ENCODE assay signal across 9 mouse cellular contexts in genomic region chr2:119322587-119323300, GRCm38 (mm10). TPM values are rescaled to one million over a fixed set of nuclear protein-coding genes. Genes with fewer than 3 reads are reported as not detected.
DNase-seq lines count a peak whose midpoint lies in the region; ATAC-seq and TF ChIP-seq lines count a peak whose summit lies in the region.
"Had no signal": no experiment of that assay in that cellular context is flagged by ENCODE, and none has a peak within 500 bp of the region (broad histone marks: within the 10 kb centered on the region; RNA-seq: fewer than 3 reads in every experiment).

No protein-coding gene starts in this region.

- H3K27me3 ChIP-seq in erythroblast, embryonic 14.5 days (ENCODE audit: control insufficient read depth): peaks cover 74% of the 10 kb centered on the region
- H3K27me3 ChIP-seq in E14TG2a.4 (ENCODE audit: insufficient read depth, low read length): peaks cover 98% of the 10 kb centered on the region
- peaks cover 71% of the 10 kb centered on the region for H3K27me3 ChIP-seq in embryonic facial prominence, embryonic 11.5 days (ENCODE audit: control insufficient read depth, insufficient read depth, low read length)
- peaks cover 94% of the 10 kb centered on the region for H3K27me3 ChIP-seq in hindbrain, embryonic 14.5 days (ENCODE audit: control insufficient read depth, insufficient read depth, low read length)
- peaks cover 71% of the 10 kb centered on the region for H3K27me3 ChIP-seq in limb, embryonic 14.5 days (ENCODE audit: control insufficient read depth, insufficient read depth, low read length)
- H3K27me3 ChIP-seq in neural tube, embryonic 14.5 days (ENCODE audit: control insufficient read depth, insufficient read depth, low read length): peaks cover 57% of the 10 kb centered on the region

- WGBS in embryonic facial prominence, embryonic 11.5 days: 4% methylated on average over 39 of the region's 39 CpGs
- WGBS in hindbrain, embryonic 14.5 days: 2% methylated on average over 39 of the region's 39 CpGs
- 8% methylated on average over 36 of the region's 39 CpGs for WGBS in limb, embryonic 14.5 days
- WGBS in neural tube, embryonic 14.5 days: 3% methylated on average over 36 of the region's 39 CpGs

- peak overlapping the region; percentile 61 for H3K4me2 ChIP-seq in embryonic facial prominence, embryonic 11.5 days (ENCODE audit: low read depth, low read length)
- H3K4me2 ChIP-seq in hindbrain, embryonic 14.5 days (replicated peaks): peak overlapping the region; percentile 70
- H3K4me2 ChIP-seq in limb, embryonic 14.5 days (replicated peaks; ENCODE audit: low read depth, low read length, severe bottlenecking): peak overlapping the region; percentile 72
- H3K4me2 ChIP-seq in neural tube, embryonic 14.5 days (ENCODE audit: low read depth, low read length): peak overlapping the region; percentile 52

- H3K36me3 ChIP-seq in erythroblast, embryonic 14.5 days (ENCODE audit: control insufficient read depth): no peaks in the 10 kb centered on the region
- H3K36me3 ChIP-seq in E14TG2a.4 (ENCODE audit: insufficient read depth, low read length): no peaks in the 10 kb centered on the region
- no peaks in the 10 kb centered on the region for H3K36me3 ChIP-seq in embryonic facial prominence, embryonic 11.5 days (replicated peaks; ENCODE audit: control insufficient read depth, insufficient read depth, low read depth, low read length)
- no peaks in the 10 kb centered on the region for H3K36me3 ChIP-seq in hindbrain, embryonic 14.5 days (replicated peaks; ENCODE audit: control insufficient read depth, insufficient read depth)
- no peaks in the 10 kb centered on the region for H3K36me3 ChIP-seq in limb, embryonic 14.5 days (ENCODE audit: control insufficient read depth, insufficient read depth, low read length)
- H3K36me3 ChIP-seq in neural tube, embryonic 14.5 days (ENCODE audit: control insufficient read depth, insufficient read depth, low read length): no peaks in the 10 kb centered on the region

- peaks cover 57% of the 10 kb centered on the region for H3K4me1 ChIP-seq in erythroblast, embryonic 14.5 days (ENCODE audit: control insufficient read depth)
- H3K4me1 ChIP-seq in E14TG2a.4 (replicated peaks; ENCODE audit: low read depth, low read length): peaks cover 60% of the 10 kb centered on the region
- peaks cover 13% of the 10 kb centered on the region for H3K4me1 ChIP-seq in embryonic facial prominence, embryonic 11.5 days (ENCODE audit: control insufficient read depth, insufficient read depth, low read length)
- H3K4me1 ChIP-seq in hindbrain, embryonic 14.5 days (replicated peaks; ENCODE audit: control insufficient read depth, insufficient read depth, low read length): peaks cover 44% of the 10 kb centered on the region
- H3K4me1 ChIP-seq in limb, embryonic 14.5 days (ENCODE audit: control insufficient read depth, insufficient read depth, low read length): peaks cover 32% of the 10 kb centered on the region
- peaks cover 39% of the 10 kb centered on the region for H3K4me1 ChIP-seq in neural tube, embryonic 14.5 days (ENCODE audit: control insufficient read depth, insufficient read depth, low read length)

- peak; percentile 70 for DNase-seq in embryonic facial prominence, embryonic 11.5 days (ENCODE audit: low spot score)
- peak; percentile 71 for DNase-seq in hindbrain, embryonic 14.5 days (ENCODE audit: low spot score)
- no peak for DNase-seq in limb, embryonic 14.5 days (ENCODE audit: low spot score)
- no peak for DNase-seq in gastrocnemius, adult 18-20 months (ENCODE audit: low spot score)

- H3K9me3 ChIP-seq in erythroblast, embryonic 14.5 days (ENCODE audit: control insufficient read depth, low read length): peaks cover 9% of the 10 kb centered on the region; the same call in 1 of the 2 replicates
- H3K9me3 ChIP-seq in E14TG2a.4 (ENCODE audit: low read length): 0 out of 2 replicates have a peak, but pooled peaks cover 6% of the 10 kb centered on the region
- no peaks in the 10 kb centered on the region for H3K9me3 ChIP-seq in embryonic facial prominence, embryonic 11.5 days (replicated peaks; ENCODE audit: control insufficient read depth, low read length)
- H3K9me3 ChIP-seq in hindbrain, embryonic 14.5 days (ENCODE audit: control insufficient read depth, low read length): no peaks in the 10 kb centered on the region
- H3K9me3 ChIP-seq in limb, embryonic 14.5 days (ENCODE audit: control insufficient read depth, low read length): no peaks in the 10 kb centered on the region
- H3K9me3 ChIP-seq in neural tube, embryonic 14.5 days (ENCODE audit: control insufficient read depth, low read length): no peaks in the 10 kb centered on the region

- peak overlapping the region; percentile 41 for H3K4me3 ChIP-seq in erythroblast, embryonic 14.5 days (replicated peaks)
- peak overlapping the region; percentile 73 for H3K4me3 ChIP-seq in E14TG2a.4 (replicated peaks; ENCODE audit: low read length)
- H3K4me3 ChIP-seq in embryonic facial prominence, embryonic 11.5 days (ENCODE audit: low read depth, low read length): peak overlapping the region; percentile 34
- peak overlapping the region; percentile 32 for H3K4me3 ChIP-seq in hindbrain, embryonic 14.5 days (replicated peaks; ENCODE audit: low read length)
- peak overlapping the region; percentile 40 for H3K4me3 ChIP-seq in limb, embryonic 14.5 days (replicated peaks; ENCODE audit: low read length)
- peak overlapping the region; percentile 16 for H3K4me3 ChIP-seq in neural tube, embryonic 14.5 days (ENCODE audit: low read depth, low read length)

- H3K9ac ChIP-seq in embryonic facial prominence, embryonic 11.5 days (replicated peaks; ENCODE audit: low read length): peak overlapping the region; percentile 43
- peak overlapping the region; percentile 49 for H3K9ac ChIP-seq in hindbrain, embryonic 14.5 days
- H3K9ac ChIP-seq in limb, embryonic 14.5 days (ENCODE audit: low read depth, low read length, severe bottlenecking): peak overlapping the region; percentile 43
- H3K9ac ChIP-seq in neural tube, embryonic 14.5 days (replicated peaks; ENCODE audit: low read depth, low read length): 0 out of 2 replicates have a peak overlapping the region, but pooled peaks have one; percentile 7

- no peak for TF ChIP-seq CTCF in E14TG2a.4 (conservative IDR thresholded peaks at IDR 0.05; ENCODE audit: low read length)

- no peak for TF ChIP-seq POLR2A in limb, embryonic 14.5 days (IDR thresholded peaks at IDR 0.05; ENCODE audit: borderline replicate concordance, extremely low read depth, insufficient read depth, insufficient read length)

- no peak for ATAC-seq in erythroblast, adult 5-6 weeks (replicated peaks; ENCODE audit: low FRiP score, poor library complexity, severe bottlenecking)
- peak; percentile 27; the same call in 1 of the 2 replicates for ATAC-seq in embryonic facial prominence, embryonic 11.5 days (replicated peaks; ENCODE audit: insufficient number of reproducible peaks, low FRiP score, low TSS enrichment, low read depth)
- ATAC-seq in hindbrain, embryonic 14.5 days (ENCODE audit: low FRiP score): no peak
- ATAC-seq in limb, embryonic 14.5 days (ENCODE audit: low FRiP score, low read depth): 0 out of 2 replicates have a peak, but pooled peaks have one; percentile 9
- ATAC-seq in neural tube, embryonic 14.5 days (ENCODE audit: low read depth): peak; percentile 60

- no peak overlapping the region for H3K27ac ChIP-seq in embryonic facial prominence, embryonic 11.5 days (replicated peaks; ENCODE audit: low read depth, low read length)
- H3K27ac ChIP-seq in hindbrain, embryonic 14.5 days: no peak overlapping the region
- no peak overlapping the region for H3K27ac ChIP-seq in limb, embryonic 14.5 days (replicated peaks; ENCODE audit: low read depth, low read length)
- H3K27ac ChIP-seq in neural tube, embryonic 14.5 days (ENCODE audit: low read depth, low read length): no peak overlapping the region

RNA-seq across cellular contexts. Expression of gene Dll4, which starts 2.8 kb away (rescaled TPM):
- 0.04 and 0.05 TPM in 2 replicates for polyA plus RNA-seq in erythroblast, embryonic 14.5 days (2012)
- not detected in 2 replicates for total RNA-seq in erythroblast, adult 5-6 weeks (2015; ENCODE audit: low replicate concordance)
- not detected in 2 replicates for total RNA-seq in erythroblast, adult 5-6 weeks (2017; ENCODE audit: low replicate concordance)
- 2.9 and 3.2 TPM in 2 replicates for polyA plus RNA-seq in embryonic facial prominence, embryonic 11.5 days (2014; fragmentation: Nextera tagmentation; extraction: Ambion mirVana)
- 3.9 and 4.8 TPM in 2 replicates for polyA plus RNA-seq in hindbrain, embryonic 14.5 days (2014; fragmentation: Nextera tagmentation; extraction: Ambion mirVana)
- polyA plus RNA-seq in limb, embryonic 14.5 days (2012; rRNA removed): 8.7 and 9.0 TPM in 2 replicates
- polyA plus RNA-seq in limb, embryonic 14.5 days (2014; fragmentation: Nextera tagmentation; extraction: Ambion mirVana): 5.1 and 6.2 TPM in 2 replicates
- 2.1 and 2.7 TPM in 2 replicates for polyA plus RNA-seq in neural tube, embryonic 14.5 days (2014; fragmentation: Nextera tagmentation; extraction: Ambion mirVana)
- total RNA-seq in gastrocnemius, adult 18-20 months (2021): 1 to 10 TPM; 3.2 to 4.5 TPM

RNA-seq across cellular contexts. Expression of gene Chac1, which starts 28.3 kb away (rescaled TPM):
- 3.1 and 7.6 TPM in 2 replicates for polyA plus RNA-seq in erythroblast, embryonic 14.5 days (2012)
- 0.77 TPM in 1 of 2 replicates, not detected in the other for total RNA-seq in erythroblast, adult 5-6 weeks (2015; ENCODE audit: low replicate concordance)
- 0.42 and 1.0 TPM in 2 replicates for total RNA-seq in erythroblast, adult 5-6 weeks (2017; ENCODE audit: low replicate concordance)
- 0.34 and 0.46 TPM in 2 replicates for polyA plus RNA-seq in embryonic facial prominence, embryonic 11.5 days (2014; fragmentation: Nextera tagmentation; extraction: Ambion mirVana)
- polyA plus RNA-seq in hindbrain, embryonic 14.5 days (2014; fragmentation: Nextera tagmentation; extraction: Ambion mirVana): 8.8 and 10.3 TPM in 2 replicates
- polyA plus RNA-seq in limb, embryonic 14.5 days (2012; rRNA removed): 0.79 and 0.94 TPM in 2 replicates
- 0.48 and 0.68 TPM in 2 replicates for polyA plus RNA-seq in limb, embryonic 14.5 days (2014; fragmentation: Nextera tagmentation; extraction: Ambion mirVana)
- 6.5 and 11.2 TPM in 2 replicates for polyA plus RNA-seq in neural tube, embryonic 14.5 days (2014; fragmentation: Nextera tagmentation; extraction: Ambion mirVana)
- total RNA-seq in gastrocnemius, adult 18-20 months (2021): 100 to 1,000 TPM in 1 of 2 experiments, 10 to 100 TPM in 1; 50.6 to 108 TPM

RNA-seq across cellular contexts. Expression of gene Vps18, which starts 34.2 kb away (rescaled TPM):
- polyA plus RNA-seq in erythroblast, embryonic 14.5 days (2012): 0.60 and 0.73 TPM in 2 replicates
- total RNA-seq in erythroblast, adult 5-6 weeks (2015; ENCODE audit: low replicate concordance): 1.2 and 1.7 TPM in 2 replicates
- total RNA-seq in erythroblast, adult 5-6 weeks (2017; ENCODE audit: low replicate concordance): 3.1 and 3.8 TPM in 2 replicates
- polyA plus RNA-seq in embryonic facial prominence, embryonic 11.5 days (2014; fragmentation: Nextera tagmentation; extraction: Ambion mirVana): 9.2 and 9.6 TPM in 2 replicates
- 19.3 and 19.7 TPM in 2 replicates for polyA plus RNA-seq in hindbrain, embryonic 14.5 days (2014; fragmentation: Nextera tagmentation; extraction: Ambion mirVana)
- 17.0 and 19.2 TPM in 2 replicates for polyA plus RNA-seq in limb, embryonic 14.5 days (2012; rRNA removed)
- 14.8 and 16.6 TPM in 2 replicates for polyA plus RNA-seq in limb, embryonic 14.5 days (2014; fragmentation: Nextera tagmentation; extraction: Ambion mirVana)
- polyA plus RNA-seq in neural tube, embryonic 14.5 days (2014; fragmentation: Nextera tagmentation; extraction: Ambion mirVana): 14.8 and 19.7 TPM in 2 replicates
- total RNA-seq in gastrocnemius, adult 18-20 months (2021): 10 to 100 TPM; 10.1 to 10.2 TPM

RNA-seq across cellular contexts. Expression of gene Rhov, which starts 51.7 kb away (rescaled TPM):
- polyA plus RNA-seq in erythroblast, embryonic 14.5 days (2012): not detected in 2 replicates
- total RNA-seq in erythroblast, adult 5-6 weeks (2015; ENCODE audit: low replicate concordance): not detected in 2 replicates
- total RNA-seq in erythroblast, adult 5-6 weeks (2017; ENCODE audit: low replicate concordance): not detected in 2 replicates
- 2.2 and 2.3 TPM in 2 replicates for polyA plus RNA-seq in embryonic facial prominence, embryonic 11.5 days (2014; fragmentation: Nextera tagmentation; extraction: Ambion mirVana)
- polyA plus RNA-seq in hindbrain, embryonic 14.5 days (2014; fragmentation: Nextera tagmentation; extraction: Ambion mirVana): 20.9 and 26.9 TPM in 2 replicates
- 4.5 and 6.8 TPM in 2 replicates for polyA plus RNA-seq in limb, embryonic 14.5 days (2012; rRNA removed)
- polyA plus RNA-seq in limb, embryonic 14.5 days (2014; fragmentation: Nextera tagmentation; extraction: Ambion mirVana): 14.7 and 15.1 TPM in 2 replicates
- 24.6 and 31.9 TPM in 2 replicates for polyA plus RNA-seq in neural tube, embryonic 14.5 days (2014; fragmentation: Nextera tagmentation; extraction: Ambion mirVana)
- total RNA-seq in gastrocnemius, adult 18-20 months (2021): not detected
- total RNA-seq: hematopoietic stem cell, adult 5-6 weeks had no signal

Comparison
In these comparisons a context has a peak if more than half of its experiments do, and no peak if none do; other contexts are left out.
1. H3K4me3 ChIP-seq: peak in every context shown above with its lines; median percentile 73 in E14TG2a.4; 41 in erythroblast, embryonic 14.5 days; 40 in limb, embryonic 14.5 days; 34 in embryonic facial prominence, embryonic 11.5 days; 32 in hindbrain, embryonic 14.5 days; 16 in neural tube, embryonic 14.5 days.
2. ATAC-seq: peak in embryonic facial prominence, embryonic 11.5 days (single experiment), limb, embryonic 14.5 days (single experiment) and neural tube, embryonic 14.5 days (single experiment); none in erythroblast, adult 5-6 weeks (single experiment) and hindbrain, embryonic 14.5 days (single experiment).
3. DNase-seq: peak in embryonic facial prominence, embryonic 11.5 days (single experiment) and hindbrain, embryonic 14.5 days (single experiment); none in limb, embryonic 14.5 days (single experiment) and gastrocnemius, adult 18-20 months (single experiment).
4. Peak in every context shown above with its lines, with median percentiles within 50 percentile points of each other: H3K4me2 ChIP-seq and H3K9ac ChIP-seq.